Mouse (Mus musculus): ENCODE data around the gene Ss18l1.

DNA sequence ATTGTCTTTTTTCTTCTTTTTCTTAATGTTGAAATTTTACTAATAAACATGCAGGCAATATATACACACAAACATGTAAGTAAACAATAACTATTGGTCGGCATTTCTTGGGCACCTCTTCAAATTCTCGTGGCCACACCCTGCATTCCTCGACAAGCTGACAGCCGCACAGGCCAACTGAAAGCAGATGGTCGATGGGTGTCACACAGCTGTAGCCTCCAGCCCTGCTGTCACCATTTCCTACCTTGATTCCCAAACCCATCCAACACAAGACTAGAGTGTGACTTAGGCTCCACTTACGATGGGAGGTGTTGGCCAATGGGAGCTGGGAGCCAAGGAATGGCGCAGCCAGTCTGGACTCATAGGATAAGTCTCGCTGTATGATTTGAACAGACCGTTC is 40.7 kb upstream of the Ss18l1 start:
- no peak for TF ChIP-seq POLR2A (IDR thresholded peaks at IDR 0.05; ENCODE audit: borderline replicate concordance, extremely low read depth, low read depth, low read length)
- TF ChIP-seq CTCF (IDR thresholded peaks at IDR 0.05; ENCODE audit: insufficient read depth, low read length), result no peak
